Mouse (Mus musculus): ENCODE measurements at regions not wholly inside any gene's neighbourhood (a gene's known extent, or its start where the extent isn't known, plus 50 kb on each side); places are given as distances from the start of the nearest gene placed in this dataset.

- DNase-seq, result peak in 1 of 2 experiments; percentile 22
These were observed 137.4 kb downstream of the Kitl start for GRCm38 (mm10) chr10:100152821-100153220.

- DNase-seq, result no peak
These were observed 137.9 kb downstream of the Kitl start for GRCm38 (mm10) chr10:100153311-100153710.

GRCm38 (mm10) chr10:100155566-100155965 is 140.1 kb downstream of the Kitl start:
- DNase-seq, result no peak

GRCm38 (mm10) chr10:100159843-100160531 is 144.6 kb downstream of the Kitl start:
- peak; percentile 25 to 35 for DNase-seq

GRCm38 (mm10) chr10:100160532-100160852 is 145.1 kb downstream of the Kitl start:
- DNase-seq, result no peak

GRCm38 (mm10) chr10:100161117-100161516 is 145.7 kb downstream of the Kitl start:
- DNase-seq, result no peak

- DNase-seq, result peak in 1 of 2 experiments; percentile 30
These were observed 149.1 kb downstream of the Kitl start for GRCm38 (mm10) chr10:100164526-100164925.

- peak; percentile 29 to 54 for DNase-seq
These were observed 155.4 kb downstream of the Kitl start for GRCm38 (mm10) chr10:100170836-100171235.

- no peak for DNase-seq
These were observed 137.8 kb upstream of the Gm4301 start for GRCm38 (mm10) chr10:100197673-100198072.

GRCm38 (mm10) chr10:100199090-100199690 is 136.3 kb upstream of the Gm4301 start:
- peak in 1 of 2 experiments; percentile 2 for DNase-seq

GRCm38 (mm10) chr10:100200431-100200830 is 135.0 kb upstream of the Gm4301 start:
- DNase-seq, result no peak

GRCm38 (mm10) chr10:100206617-100207530 is 128.6 kb upstream of the Gm4301 start:
- DNase-seq, result no peak

GRCm38 (mm10) chr10:100210684-100211083 is 124.8 kb upstream of the Gm4301 start:
- DNase-seq, result no peak

- DNase-seq, result no peak
These were observed 110.9 kb upstream of the Gm4301 start for GRCm38 (mm10) chr10:100224459-100225097.

GRCm38 (mm10) chr10:100259235-100259900 is 76.1 kb upstream of the Gm4301 start:
- no peak for DNase-seq

GRCm38 (mm10) chr10:100263447-100263846 is 72.0 kb upstream of the Gm4301 start:
- DNase-seq, result no peak

- peak in 1 of 2 experiments; percentile 1 for DNase-seq
These were observed 71.4 kb upstream of the Gm4301 start for GRCm38 (mm10) chr10:100264066-100264465.

GRCm38 (mm10) chr10:100282471-100282870 is 53.0 kb upstream of the Gm4301 start:
- DNase-seq, result no peak
